Mouse (Mus musculus): ENCODE measurements around the gene Olfr807. TPM values are rescaled to one million over a fixed set of nuclear protein-coding genes. Genes with fewer than 3 reads are reported as not detected.

Gene Olfr807
- total RNA-seq (2015) (not detected in 2 replicates), total RNA-seq (2017) (not detected in 2 replicates)

DNA sequence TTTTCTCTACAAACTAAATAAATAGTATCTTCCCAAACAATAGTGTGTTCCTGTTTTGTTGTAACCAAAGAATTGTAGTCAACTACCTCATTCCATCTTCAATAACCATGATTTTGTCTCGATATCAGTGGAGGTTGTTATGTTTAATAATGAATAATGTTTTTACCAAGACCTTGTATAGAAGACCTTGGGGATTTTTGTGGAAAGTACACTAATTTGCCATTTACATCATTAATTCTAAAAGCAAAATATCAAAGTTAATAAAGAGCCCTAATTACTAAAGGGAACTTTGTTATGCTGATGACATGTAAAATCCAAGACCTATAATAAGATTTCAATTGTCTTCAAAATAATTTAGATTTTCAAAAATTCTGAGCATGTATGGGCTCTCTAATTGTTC lies at the start of gene Olfr807:
Gene Olfr807, minus strand, starts transcription at position 101 of the 400 bp plus-strand sequence.
- no peak for ATAC-seq (replicated peaks; ENCODE audit: poor library complexity)

GRCm38 (mm10) chr10:129804296-129804695 lies 46.7 kb upstream of the Olfr807 start, which contains the start of gene Olfr811:
Gene Olfr811, minus strand, starts transcription at chr10:129804396.
- ATAC-seq (replicated peaks; ENCODE audit: poor library complexity) = no peak

DNA sequence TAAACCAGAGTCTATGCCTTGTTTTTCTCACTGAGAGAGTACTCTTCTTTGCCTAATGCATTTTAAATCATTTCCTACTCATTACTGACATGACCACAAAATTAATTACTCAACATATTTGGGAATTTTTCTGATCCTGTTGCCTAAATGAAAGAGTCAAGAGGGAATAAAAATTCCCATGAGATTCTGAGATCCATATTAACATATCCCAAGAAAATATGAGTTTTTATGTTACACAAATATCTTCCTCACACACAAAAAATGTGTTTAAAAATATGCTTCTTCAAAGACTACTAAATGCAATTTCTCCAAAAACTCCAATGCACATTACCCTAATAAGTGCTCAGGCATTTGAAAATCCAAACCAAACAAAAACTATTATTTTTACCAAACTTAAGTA lies 37.2 kb upstream of the Olfr807 start, which contains the start of gene Olfr810:
Gene Olfr810, minus strand, starts transcription at position 101 of the 400 bp plus-strand sequence.
- no peak for ATAC-seq (replicated peaks; ENCODE audit: poor library complexity)

- ATAC-seq (replicated peaks; ENCODE audit: poor library complexity) = no peak
Observed at GRCm38 (mm10) chr10:129778123-129778522, 20.5 kb upstream of the Olfr807 start.

GRCm38 (mm10) chr10:129774338-129774737 lies 16.7 kb upstream of the Olfr807 start, which contains the start of gene Olfr809:
Gene Olfr809, plus strand, starts transcription at chr10:129774638.
- no peak for ATAC-seq (replicated peaks; ENCODE audit: poor library complexity)

GRCm38 (mm10) chr10:129765182-129765581 lies 7.6 kb upstream of the Olfr807 start, which contains the start of gene Olfr808:
Gene Olfr808, plus strand, starts transcription at chr10:129765482.
- ATAC-seq (replicated peaks; ENCODE audit: poor library complexity) = no peak

DNA sequence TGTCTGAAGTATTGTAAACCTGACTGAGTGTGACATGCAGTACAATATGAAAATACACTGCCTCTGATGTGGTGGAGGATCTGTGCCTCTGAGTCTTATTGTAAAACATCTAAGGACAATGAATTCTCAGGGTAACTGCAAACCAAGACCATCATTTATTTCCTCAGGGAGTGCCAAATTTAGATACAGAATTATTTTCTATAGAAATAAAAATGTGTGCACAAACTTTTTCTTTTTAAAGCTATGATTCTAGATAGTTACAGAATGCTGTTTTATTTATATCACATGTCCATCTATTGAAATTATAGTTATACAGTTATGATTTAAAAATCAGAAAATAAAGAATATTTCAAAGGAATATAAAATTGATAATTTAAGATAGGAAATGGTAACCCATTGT lies 15.8 kb downstream of the Olfr807 start, which contains the start of gene Olfr806:
Gene Olfr806, minus strand, starts transcription at position 101 of the 400 bp plus-strand sequence.
- no peak for ATAC-seq (replicated peaks; ENCODE audit: poor library complexity)

DNA sequence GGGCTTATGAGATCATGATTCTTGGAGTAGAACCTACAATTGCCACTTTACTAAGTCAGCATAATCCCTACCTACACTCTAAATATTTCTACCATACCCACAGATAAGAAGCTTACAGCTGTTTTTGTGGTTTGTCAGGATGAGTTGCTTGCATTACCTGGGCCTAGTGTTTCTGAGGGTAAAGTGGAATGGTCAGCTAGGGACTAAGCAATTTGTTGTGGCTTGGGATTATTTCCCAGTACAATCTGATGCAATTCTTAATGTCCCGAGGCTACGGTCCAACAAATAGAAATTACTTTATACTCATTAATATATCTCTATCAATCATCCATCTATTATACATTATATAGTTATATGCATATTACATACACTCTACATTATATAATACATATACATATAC lies 28.3 kb downstream of the Olfr807 start, which contains the start of gene Olfr805:
Gene Olfr805, minus strand, starts transcription at position 101 of the 400 bp plus-strand sequence.
- no peak for ATAC-seq (replicated peaks; ENCODE audit: poor library complexity)

Other genes starting within 250 kb of the Olfr807 start
- gene Olfr791, start 236.0 kb downstream of the Olfr807 start, total RNA-seq (2015) = not detected in 2 replicates
- not detected in 2 replicates for gene Olfr791, start 236.0 kb downstream of the Olfr807 start, total RNA-seq (2017)
- gene Olfr792, start 218.6 kb downstream of the Olfr807 start, total RNA-seq (2015) = not detected in 2 replicates
- gene Olfr792, start 218.6 kb downstream of the Olfr807 start, total RNA-seq (2017) = not detected in 2 replicates
- not detected in 2 replicates for gene Olfr794, start 190.1 kb downstream of the Olfr807 start, total RNA-seq (2015)
- not detected in 2 replicates for gene Olfr794, start 190.1 kb downstream of the Olfr807 start, total RNA-seq (2017)
- gene Olfr796, start 145.2 kb downstream of the Olfr807 start, total RNA-seq (2015) = not detected in 2 replicates
- not detected in 2 replicates for gene Olfr796, start 145.2 kb downstream of the Olfr807 start, total RNA-seq (2017)
- gene Olfr798, start 129.9 kb downstream of the Olfr807 start, total RNA-seq (2015) = not detected in 2 replicates
- gene Olfr798, start 129.9 kb downstream of the Olfr807 start, total RNA-seq (2017) = not detected in 2 replicates
- gene Olfr799, start 120.3 kb downstream of the Olfr807 start, total RNA-seq (2015) = not detected in 2 replicates
- gene Olfr799, start 120.3 kb downstream of the Olfr807 start, total RNA-seq (2017) = not detected in 2 replicates
- gene Olfr800, start 100.1 kb downstream of the Olfr807 start, total RNA-seq (2015) = not detected in 2 replicates
- gene Olfr800, start 100.1 kb downstream of the Olfr807 start, total RNA-seq (2017) = not detected in 2 replicates
- not detected in 2 replicates for gene Olfr801, start 83.9 kb downstream of the Olfr807 start, total RNA-seq (2015)
- gene Olfr801, start 83.9 kb downstream of the Olfr807 start, total RNA-seq (2017) = not detected in 2 replicates
- gene Olfr802, start 69.6 kb downstream of the Olfr807 start, total RNA-seq (2015) = not detected in 2 replicates
- not detected in 2 replicates for gene Olfr802, start 69.6 kb downstream of the Olfr807 start, total RNA-seq (2017)
- not detected in 2 replicates for gene Olfr803, start 63.5 kb downstream of the Olfr807 start, total RNA-seq (2015)
- gene Olfr803, start 63.5 kb downstream of the Olfr807 start, total RNA-seq (2017) = not detected in 2 replicates
- gene Olfr804, start 54.6 kb downstream of the Olfr807 start, total RNA-seq (2015) = not detected in 2 replicates
- not detected in 2 replicates for gene Olfr804, start 54.6 kb downstream of the Olfr807 start, total RNA-seq (2017)
- gene Olfr805, start 28.4 kb downstream of the Olfr807 start, total RNA-seq (2015) = not detected in 2 replicates
- gene Olfr805, start 28.4 kb downstream of the Olfr807 start, total RNA-seq (2017) = not detected in 2 replicates
- gene Olfr806, start 15.9 kb downstream of the Olfr807 start, total RNA-seq (2015) = not detected in 2 replicates
- gene Olfr806, start 15.9 kb downstream of the Olfr807 start, total RNA-seq (2017) = not detected in 2 replicates
- gene Olfr808, start 7.7 kb upstream of the Olfr807 start, total RNA-seq (2015) = not detected in 2 replicates
- gene Olfr808, start 7.7 kb upstream of the Olfr807 start, total RNA-seq (2017) = not detected in 2 replicates
- gene Olfr809, start 16.8 kb upstream of the Olfr807 start, total RNA-seq (2015) = not detected in 2 replicates
- not detected in 2 replicates for gene Olfr809, start 16.8 kb upstream of the Olfr807 start, total RNA-seq (2017)
- not detected in 2 replicates for gene Olfr810, start 37.1 kb upstream of the Olfr807 start, total RNA-seq (2015)
- gene Olfr810, start 37.1 kb upstream of the Olfr807 start, total RNA-seq (2017) = not detected in 2 replicates
- gene Olfr811, start 46.6 kb upstream of the Olfr807 start, total RNA-seq (2015) = not detected in 2 replicates
- not detected in 2 replicates for gene Olfr811, start 46.6 kb upstream of the Olfr807 start, total RNA-seq (2017)
- gene Olfr812, start 88.3 kb upstream of the Olfr807 start, total RNA-seq (2015) = not detected in 2 replicates
- not detected in 2 replicates for gene Olfr812, start 88.3 kb upstream of the Olfr807 start, total RNA-seq (2017)
- gene Olfr813, start 97.6 kb upstream of the Olfr807 start, total RNA-seq (2015) = not detected in 2 replicates
- not detected in 2 replicates for gene Olfr813, start 97.6 kb upstream of the Olfr807 start, total RNA-seq (2017)
- gene Olfr814, start 122.1 kb upstream of the Olfr807 start, total RNA-seq (2015) = not detected in 2 replicates
- gene Olfr814, start 122.1 kb upstream of the Olfr807 start, total RNA-seq (2017) = not detected in 2 replicates
- not detected in 2 replicates for gene Olfr815, start 148.1 kb upstream of the Olfr807 start, total RNA-seq (2015)
- not detected in 2 replicates for gene Olfr815, start 148.1 kb upstream of the Olfr807 start, total RNA-seq (2017)
- gene Olfr816, start 157.8 kb upstream of the Olfr807 start, total RNA-seq (2015) = not detected in 2 replicates
- not detected in 2 replicates for gene Olfr816, start 157.8 kb upstream of the Olfr807 start, total RNA-seq (2017)
- not detected in 2 replicates for gene Olfr818, start 191.3 kb upstream of the Olfr807 start, total RNA-seq (2015)
- not detected in 2 replicates for gene Olfr818, start 191.3 kb upstream of the Olfr807 start, total RNA-seq (2017)
- gene Olfr819, start 209.5 kb upstream of the Olfr807 start, total RNA-seq (2015) = not detected in 2 replicates
- not detected in 2 replicates for gene Olfr819, start 209.5 kb upstream of the Olfr807 start, total RNA-seq (2017)
- gene Olfr247, start 218.3 kb upstream of the Olfr807 start, total RNA-seq (2015) = not detected in 2 replicates
- not detected in 2 replicates for gene Olfr247, start 218.3 kb upstream of the Olfr807 start, total RNA-seq (2017)
- not detected in 2 replicates for gene Gm10310, start 227.3 kb upstream of the Olfr807 start, total RNA-seq (2015)
- not detected in 2 replicates for gene Gm10310, start 227.3 kb upstream of the Olfr807 start, total RNA-seq (2017)